Mouse (Mus musculus): ENCODE results near the gene Tfpt. TPM values are rescaled to one million over a fixed set of nuclear protein-coding genes. Genes with fewer than 3 reads are reported as not detected.

Tfpt gene
- polyA plus RNA-seq, 1 experiment from 2014 or later, result 22.4 TPM

GRCm38 (mm10) chr7:3594686-3595085 lies 35.0 kb downstream of the Tfpt start:
- Histone ChIP-seq H3K4me1 (ENCODE audit: control insufficient read depth, insufficient read depth, low read length) (no peaks in the 10 kb centered on the region), H3K4me2 (replicated peaks; ENCODE audit: low read depth, low read length) (no peak overlapping the region), H3K4me3 (ENCODE audit: low read depth, low read length) (no peak overlapping the region), H3K36me3 (ENCODE audit: control insufficient read depth, insufficient read depth, low read length) (no peaks in the 10 kb centered on the region), H3K9ac (replicated peaks; ENCODE audit: low read depth, low read length) (no peak overlapping the region), H3K27me3 (ENCODE audit: control insufficient read depth, insufficient read depth, low read length) (no peaks in the 10 kb centered on the region), H3K9me3 (ENCODE audit: control insufficient read depth, low read depth, low read length) (no peaks in the 10 kb centered on the region), H3K27ac (ENCODE audit: low read length) (no peak overlapping the region)
- 19% methylated on average over 5 of the region's 5 CpGs for WGBS
- 0 out of 2 replicates have a peak, but pooled peaks have one; percentile 33 for ATAC-seq (ENCODE audit: insufficient number of reproducible peaks, insufficient read depth, low FRiP score, low read depth)

- Histone ChIP-seq H3K36me3 (ENCODE audit: control insufficient read depth, insufficient read depth, low read length) (no peaks in the 10 kb centered on the region), H3K4me3 (ENCODE audit: low read depth, low read length) (no peak overlapping the region), H3K4me2 (replicated peaks; ENCODE audit: low read depth, low read length) (no peak overlapping the region), H3K9ac (replicated peaks; ENCODE audit: low read depth, low read length) (no peak overlapping the region), H3K9me3 (ENCODE audit: control insufficient read depth, low read depth, low read length) (no peaks in the 10 kb centered on the region), H3K4me1 (ENCODE audit: control insufficient read depth, insufficient read depth, low read length) (no peaks in the 10 kb centered on the region), H3K27me3 (ENCODE audit: control insufficient read depth, insufficient read depth, low read length) (no peaks in the 10 kb centered on the region), H3K27ac (ENCODE audit: low read length) (no peak overlapping the region)
- no peak for ATAC-seq (ENCODE audit: insufficient number of reproducible peaks, insufficient read depth, low FRiP score, low read depth)
These were observed 35.9 kb downstream of the Tfpt start for GRCm38 (mm10) chr7:3593855-3594254.

- no peaks in the 10 kb centered on the region for H3K36me3 ChIP-seq (ENCODE audit: control insufficient read depth, insufficient read depth, low read length)
- H3K27ac ChIP-seq (ENCODE audit: low read length), result no peak overlapping the region
- H3K27me3 ChIP-seq (ENCODE audit: control insufficient read depth, insufficient read depth, low read length), result no peaks in the 10 kb centered on the region
- H3K9me3 ChIP-seq (ENCODE audit: control insufficient read depth, low read depth, low read length), result no peaks in the 10 kb centered on the region
- no peaks in the 10 kb centered on the region for H3K4me1 ChIP-seq (ENCODE audit: control insufficient read depth, insufficient read depth, low read length)
- no peak overlapping the region for H3K4me2 ChIP-seq (replicated peaks; ENCODE audit: low read depth, low read length)
- no peak for ATAC-seq (ENCODE audit: insufficient number of reproducible peaks, insufficient read depth, low FRiP score, low read depth)
- no peak overlapping the region for H3K4me3 ChIP-seq (ENCODE audit: low read depth, low read length)
- H3K9ac ChIP-seq (replicated peaks; ENCODE audit: low read depth, low read length), result no peak overlapping the region
- 69% methylated on average over 1 of the region's 1 CpGs for WGBS
These were observed 38.2 kb downstream of the Tfpt start for GRCm38 (mm10) chr7:3591534-3591933.

GRCm38 (mm10) chr7:3590550-3590949 lies 39.2 kb downstream of the Tfpt start:
- no peak for ATAC-seq (ENCODE audit: insufficient number of reproducible peaks, insufficient read depth, low FRiP score, low read depth)

GRCm38 (mm10) chr7:3587292-3587691 lies 42.4 kb downstream of the Tfpt start:
- Histone ChIP-seq H3K9ac (replicated peaks; ENCODE audit: low read depth, low read length) (no peak overlapping the region), H3K27ac (ENCODE audit: low read length) (no peak overlapping the region), H3K4me1 (ENCODE audit: control insufficient read depth, insufficient read depth, low read length) (no peaks in the 10 kb centered on the region), H3K36me3 (ENCODE audit: control insufficient read depth, insufficient read depth, low read length) (no peaks in the 10 kb centered on the region), H3K9me3 (ENCODE audit: control insufficient read depth, low read depth, low read length) (no peaks in the 10 kb centered on the region), H3K27me3 (ENCODE audit: control insufficient read depth, insufficient read depth, low read length) (no peaks in the 10 kb centered on the region), H3K4me3 (ENCODE audit: low read depth, low read length) (no peak overlapping the region), H3K4me2 (replicated peaks; ENCODE audit: low read depth, low read length) (no peak overlapping the region)
- no peak for ATAC-seq (ENCODE audit: insufficient number of reproducible peaks, insufficient read depth, low FRiP score, low read depth)
- 72% methylated on average over 1 of the region's 1 CpGs for WGBS

More at GRCm38 (mm10) chr7:3590550-3590949, 39.2 kb downstream of the Tfpt start:
- H3K36me3 ChIP-seq (ENCODE audit: control insufficient read depth, insufficient read depth, low read length), result no peaks in the 10 kb centered on the region
- no peak overlapping the region for H3K9ac ChIP-seq (replicated peaks; ENCODE audit: low read depth, low read length)
- H3K4me3 ChIP-seq (ENCODE audit: low read depth, low read length), result no peak overlapping the region
- H3K4me2 ChIP-seq (replicated peaks; ENCODE audit: low read depth, low read length), result no peak overlapping the region
- no peaks in the 10 kb centered on the region for H3K4me1 ChIP-seq (ENCODE audit: control insufficient read depth, insufficient read depth, low read length)
- H3K9me3 ChIP-seq (ENCODE audit: control insufficient read depth, low read depth, low read length), result no peaks in the 10 kb centered on the region
- no peak overlapping the region for H3K27ac ChIP-seq (ENCODE audit: low read length)
- H3K27me3 ChIP-seq (ENCODE audit: control insufficient read depth, insufficient read depth, low read length), result no peaks in the 10 kb centered on the region
- WGBS, result 77% methylated on average over 3 of the region's 3 CpGs

GRCm38 (mm10) chr7:3586255-3586654 lies 43.5 kb downstream of the Tfpt start:
- H3K4me3 ChIP-seq (ENCODE audit: low read depth, low read length), result no peak overlapping the region
- ATAC-seq (ENCODE audit: insufficient number of reproducible peaks, insufficient read depth, low FRiP score, low read depth), result no peak
- H3K9ac ChIP-seq (replicated peaks; ENCODE audit: low read depth, low read length), result no peak overlapping the region
- H3K36me3 ChIP-seq (ENCODE audit: control insufficient read depth, insufficient read depth, low read length), result no peaks in the 10 kb centered on the region
- no peaks in the 10 kb centered on the region for H3K27me3 ChIP-seq (ENCODE audit: control insufficient read depth, insufficient read depth, low read length)
- no peak overlapping the region for H3K27ac ChIP-seq (ENCODE audit: low read length)
- no peaks in the 10 kb centered on the region for H3K4me1 ChIP-seq (ENCODE audit: control insufficient read depth, insufficient read depth, low read length)
- no peaks in the 10 kb centered on the region for H3K9me3 ChIP-seq (ENCODE audit: control insufficient read depth, low read depth, low read length)
- WGBS, result 7% methylated on average over 5 of the region's 5 CpGs
- no peak overlapping the region for H3K4me2 ChIP-seq (replicated peaks; ENCODE audit: low read depth, low read length)

- 13% methylated on average over 6 of the region's 6 CpGs for WGBS
These were observed 44.0 kb downstream of the Tfpt start for GRCm38 (mm10) chr7:3585763-3586162.

GRCm38 (mm10) chr7:3580029-3580428 lies 49.7 kb downstream of the Tfpt start:
- 44% methylated on average over 2 of the region's 2 CpGs for WGBS
- Histone ChIP-seq H3K4me3 (ENCODE audit: low read depth, low read length) (no peak overlapping the region), H3K4me2 (replicated peaks; ENCODE audit: low read depth, low read length) (no peak overlapping the region), H3K27me3 (ENCODE audit: control insufficient read depth, insufficient read depth, low read length) (no peaks in the 10 kb centered on the region), H3K9ac (replicated peaks; ENCODE audit: low read depth, low read length) (no peak overlapping the region), H3K4me1 (ENCODE audit: control insufficient read depth, insufficient read depth, low read length) (no peaks in the 10 kb centered on the region), H3K36me3 (ENCODE audit: control insufficient read depth, insufficient read depth, low read length) (no peaks in the 10 kb centered on the region), H3K27ac (ENCODE audit: low read length) (no peak overlapping the region), H3K9me3 (ENCODE audit: control insufficient read depth, low read depth, low read length) (no peaks in the 10 kb centered on the region)
- ATAC-seq (ENCODE audit: insufficient number of reproducible peaks, insufficient read depth, low FRiP score, low read depth), result no peak

More at GRCm38 (mm10) chr7:3585763-3586162, 44.0 kb downstream of the Tfpt start:
- no peak for ATAC-seq (ENCODE audit: insufficient number of reproducible peaks, insufficient read depth, low FRiP score, low read depth)
- H3K36me3 ChIP-seq (ENCODE audit: control insufficient read depth, insufficient read depth, low read length), result no peaks in the 10 kb centered on the region
- H3K27me3 ChIP-seq (ENCODE audit: control insufficient read depth, insufficient read depth, low read length), result no peaks in the 10 kb centered on the region
- no peak overlapping the region for H3K4me2 ChIP-seq (replicated peaks; ENCODE audit: low read depth, low read length)
- no peak overlapping the region for H3K27ac ChIP-seq (ENCODE audit: low read length)
- no peaks in the 10 kb centered on the region for H3K9me3 ChIP-seq (ENCODE audit: control insufficient read depth, low read depth, low read length)
- H3K4me1 ChIP-seq (ENCODE audit: control insufficient read depth, insufficient read depth, low read length), result no peaks in the 10 kb centered on the region
- H3K9ac ChIP-seq (replicated peaks; ENCODE audit: low read depth, low read length), result no peak overlapping the region
- no peak overlapping the region for H3K4me3 ChIP-seq (ENCODE audit: low read depth, low read length)

GRCm38 (mm10) chr7:3578952-3579546 lies 50.7 kb downstream of the Tfpt start:
- WGBS, result 61% methylated on average over 6 of the region's 6 CpGs
- Histone ChIP-seq H3K4me3 (ENCODE audit: low read depth, low read length) (no peak overlapping the region), H3K27me3 (ENCODE audit: control insufficient read depth, insufficient read depth, low read length) (no peaks in the 10 kb centered on the region), H3K4me1 (ENCODE audit: control insufficient read depth, insufficient read depth, low read length) (no peaks in the 10 kb centered on the region), H3K9ac (replicated peaks; ENCODE audit: low read depth, low read length) (no peak overlapping the region), H3K9me3 (ENCODE audit: control insufficient read depth, low read depth, low read length) (no peaks in the 10 kb centered on the region), H3K27ac (ENCODE audit: low read length) (no peak overlapping the region), H3K36me3 (ENCODE audit: control insufficient read depth, insufficient read depth, low read length) (no peaks in the 10 kb centered on the region), H3K4me2 (replicated peaks; ENCODE audit: low read depth, low read length) (no peak overlapping the region)
- ATAC-seq (ENCODE audit: insufficient number of reproducible peaks, insufficient read depth, low FRiP score, low read depth), result no peak

Measured in stomach, embryonic 14.5 days (tissue).